Comparison of ENCODE assay signal across 12 mouse cellular contexts in the genomic region with DNA sequence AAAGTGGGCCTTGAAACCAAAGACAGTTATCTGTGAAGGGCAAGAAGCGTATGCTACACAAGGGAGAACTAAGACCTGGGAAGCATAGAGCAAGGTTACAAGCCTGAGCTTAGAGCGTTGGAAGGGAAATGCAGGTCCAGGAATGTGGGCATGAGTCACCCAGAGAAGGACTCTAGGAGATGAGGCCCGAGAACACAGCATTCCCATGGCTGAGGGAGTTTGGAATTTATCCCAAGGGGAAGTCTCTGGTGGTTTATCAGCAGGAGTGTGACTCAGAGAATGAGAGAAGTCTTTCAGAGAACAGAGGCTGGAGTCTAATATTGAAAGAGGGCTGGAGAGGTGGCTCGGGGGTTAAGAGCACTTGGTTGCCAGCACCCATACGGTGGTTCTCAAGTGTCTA. TPM values are rescaled to one million over a fixed set of nuclear protein-coding genes. Genes with fewer than 3 reads are reported as not detected.
DNase-seq lines count a peak whose midpoint lies in the region; ATAC-seq and TF ChIP-seq lines count a peak whose summit lies in the region.
"Had no signal": no experiment of that assay in that cellular context is flagged by ENCODE, and none has a peak within 500 bp of the region (broad histone marks: within the 10 kb centered on the region; RNA-seq: fewer than 3 reads in every experiment).

No protein-coding gene starts in this region.

- DNase-seq in adrenal gland, adult (ENCODE audit: inconsistent age in 2 of 2, low spot score in 1 of 2): peak; percentile 87 to 91
- no peak for DNase-seq in adrenal gland, postnatal 4 days (ENCODE audit: low spot score in 2 of 2)
- peak; percentile 71 to 73 for DNase-seq in adrenal gland, postnatal 36 days
- no peak for DNase-seq in kidney, adult 18-20 months
- DNase-seq in right cerebral cortex, adult 2 months (ENCODE audit: low spot score in 2 of 2): no peak
- DNase-seq in layer of hippocampus, adult 2 months (ENCODE audit: low spot score in 2 of 2): no peak
- DNase-seq: gastrocnemius, postnatal 14 days had no signal

- peak; percentile 54 for ATAC-seq in heart, embryonic 16.5 days (replicated peaks; ENCODE audit: extremely low read depth, insufficient read depth, low FRiP score)

- no peak overlapping the region for H3K9ac ChIP-seq in heart, embryonic 16.5 days (ENCODE audit: low read length)
- H3K9ac ChIP-seq: neural tube, embryonic 13.5 days had no signal

- TF ChIP-seq CTCF in layer of hippocampus, adult 2 months (conservative IDR thresholded peaks at IDR 0.05): no peak

- no peaks in the 10 kb centered on the region for H3K79me2 ChIP-seq in myocyte (ENCODE audit: control insufficient read depth, insufficient read depth)

- peaks cover 27% of the 10 kb centered on the region for H3K4me1 ChIP-seq in heart, embryonic 16.5 days (ENCODE audit: control insufficient read depth, insufficient read depth, low read length)

- peak overlapping the region; percentile 71 for H3K27ac ChIP-seq in heart, embryonic 16.5 days (ENCODE audit: low read length)
- H3K27ac ChIP-seq in layer of hippocampus, adult 2 months: no peak overlapping the region
- H3K27ac ChIP-seq: neural tube, embryonic 13.5 days had no signal

- no peaks in the 10 kb centered on the region for H3K36me3 ChIP-seq in heart, embryonic 16.5 days (ENCODE audit: control insufficient read depth, insufficient read depth)
- H3K36me3 ChIP-seq in myocyte (ENCODE audit: control insufficient read depth, insufficient read depth): no peaks in the 10 kb centered on the region
- H3K36me3 ChIP-seq: neural tube, embryonic 13.5 days had no signal

- H3K4me3 ChIP-seq in heart, embryonic 16.5 days (ENCODE audit: low read length): no peak overlapping the region
- H3K4me3 ChIP-seq in myocyte: no peak overlapping the region
- no peak overlapping the region for H3K4me3 ChIP-seq in layer of hippocampus, adult 2 months
- H3K4me3 ChIP-seq: megakaryocyte, embryonic 14.5 days; neural tube, embryonic 13.5 days had no signal

- H3K4me2 ChIP-seq in heart, embryonic 16.5 days (ENCODE audit: low read depth, low read length): peak overlapping the region; percentile 28; the same call in 1 of the 2 replicates
- H3K4me2 ChIP-seq in myocyte (ENCODE audit: low read depth): peak overlapping the region; percentile 56
- H3K4me2 ChIP-seq: neural tube, embryonic 13.5 days had no signal

- no peaks in the 10 kb centered on the region for H3K27me3 ChIP-seq in heart, embryonic 16.5 days (ENCODE audit: control insufficient read depth, insufficient read depth, low read length)
- no peaks in the 10 kb centered on the region for H3K27me3 ChIP-seq in myocyte (ENCODE audit: control insufficient read depth, insufficient read depth, insufficient read length)
- H3K27me3 ChIP-seq: megakaryocyte, embryonic 14.5 days; neural tube, embryonic 13.5 days had no signal

- 26% methylated on average over 5 of the region's 5 CpGs for WGBS in heart, embryonic 16.5 days

- H3ac ChIP-seq in myocyte (ENCODE audit: control insufficient read depth, insufficient read length): no peak overlapping the region

- TF ChIP-seq POLR2A in myocyte (IDR thresholded peaks at IDR 0.05; ENCODE audit: insufficient read length, low read depth): no peak

- H3K9me3 ChIP-seq in heart, embryonic 16.5 days (replicated peaks; ENCODE audit: control insufficient read depth, low read length): no peaks in the 10 kb centered on the region
- H3K9me3 ChIP-seq: megakaryocyte, embryonic 14.5 days; neural tube, embryonic 13.5 days had no signal

TF ChIP-seq in myocyte, 11 proteins besides CTCF, POLR2A, EP300 and RAD21:
- TF ChIP-seq POLR2AphosphoS2 (IDR thresholded peaks at IDR 0.05; ENCODE audit: insufficient read length, low read depth) (no peak), USF1 (IDR thresholded peaks at IDR 0.05; ENCODE audit: low read depth) (no peak), SRF (IDR thresholded peaks at IDR 0.05; ENCODE audit: control insufficient read depth, insufficient read length, low read depth) (no peak), MAX (IDR thresholded peaks at IDR 0.05; ENCODE audit: low read depth) (no peak), TCF3 (IDR thresholded peaks at IDR 0.05; ENCODE audit: insufficient read length, low read depth) (no peak), TCF12 (IDR thresholded peaks at IDR 0.05; ENCODE audit: insufficient read depth, poor library complexity, severe bottlenecking) (no peak), CEBPB (IDR thresholded peaks at IDR 0.05; ENCODE audit: insufficient read depth, poor library complexity, severe bottlenecking) (no peak), MYOG (IDR thresholded peaks at IDR 0.05; ENCODE audit: control insufficient read depth in 1 of 3, insufficient read depth in 1 of 3, insufficient read length in 2 of 3, low read depth in 2 of 3) (no peak), MYOD1 (IDR thresholded peaks at IDR 0.05; ENCODE audit: control insufficient read depth in 1 of 3, insufficient read length in 2 of 3, low read depth in 2 of 3) (no peak), E2F4 (IDR thresholded peaks at IDR 0.05; ENCODE audit: insufficient read depth) (no peak)

RNA-seq across cellular contexts. Expression of a gene that starts 6.3 kb away (rescaled TPM):
- 10 to 100 TPM; 21.0 to 27.0 TPM for total RNA-seq in adrenal gland, postnatal 4 days (2021)
- 10 to 100 TPM; 16.8 to 27.6 TPM for total RNA-seq in adrenal gland, postnatal 36 days (2021)
- polyA plus RNA-seq in heart, embryonic 16.5 days (2015; fragmentation: Nextera tagmentation; extraction: Ambion mirVana): 0.99 and 1.2 TPM in 2 replicates
- polyA plus RNA-seq in myocyte (2012; fragmentation: generic; extraction: Trizol): not detected
- under 1 TPM in 1 of 2 experiments, not detected in 1; 0.25 TPM for total RNA-seq in layer of hippocampus, adult 2 months (2021)
- total RNA-seq: gastrocnemius, postnatal 14 days had no signal
- polyA plus RNA-seq: embryonic facial prominence, embryonic 14.5 days; neural tube, embryonic 13.5 days had no signal

Comparison
In these comparisons a context has a peak if more than half of its experiments do, and no peak if none do; other contexts are left out.
1. DNase-seq: peak in adrenal gland, adult (2 of 2) and adrenal gland, postnatal 36 days (2 of 2); none in adrenal gland, postnatal 4 days (0 of 2), kidney, adult 18-20 months (single experiment), right cerebral cortex, adult 2 months (0 of 2) and layer of hippocampus, adult 2 months (0 of 2).
2. RNA of a gene that starts 6.3 kb away (total RNA-seq): 16.8 to 27.6 TPM in adrenal gland, postnatal 36 days and 21.0 to 27.0 TPM in adrenal gland, postnatal 4 days; 0.25 TPM in layer of hippocampus, adult 2 months; every median in the first group is over 10 times any median in the second.